Mouse (Mus musculus) layer of hippocampus, adult 9-11 months (tissue): Measurements from ENCODE around the gene B3gnt8.

ENCODE experiments used
- DNase-seq: peaks from one replicate; pipeline ENCODE4 v3.0.0; 2022

The B3gnt8 gene

GRCm38 (mm10) chr7:25666381-25666780, 39.9 kb downstream of the B3gnt8 start:
- no peak for DNase-seq

- DNase-seq: no peak
These were observed 42.7 kb downstream of the B3gnt8 start for GRCm38 (mm10) chr7:25669158-25669557.

- no peak for DNase-seq
These were observed 43.2 kb downstream of the B3gnt8 start for GRCm38 (mm10) chr7:25669631-25670030.

- no peak for DNase-seq
These were observed 43.6 kb downstream of the B3gnt8 start for GRCm38 (mm10) chr7:25670096-25670495.

GRCm38 (mm10) chr7:25671686-25672085, 45.2 kb downstream of the B3gnt8 start:
- no peak for DNase-seq

GRCm38 (mm10) chr7:25672442-25672841, 46.0 kb downstream of the B3gnt8 start:
- DNase-seq: no peak

- no peak for DNase-seq
These were observed 47.8 kb downstream of the B3gnt8 start for GRCm38 (mm10) chr7:25674297-25674696.

- DNase-seq: no peak
These were observed 48.4 kb downstream of the B3gnt8 start, which contains the start of gene Tmem91 for GRCm38 (mm10) chr7:25674719-25675300. Gene Tmem91 (minus strand): TSS chr7:25675166.

- DNase-seq: no peak
These were observed 49.0 kb downstream of the B3gnt8 start for GRCm38 (mm10) chr7:25675405-25675804.

GRCm38 (mm10) chr7:25676085-25676781, 49.8 kb downstream of the B3gnt8 start:
- peak; percentile 89 for DNase-seq

GRCm38 (mm10) chr7:25677013-25677412, 50.6 kb downstream of the B3gnt8 start:
- DNase-seq: no peak

- DNase-seq: no peak
These were observed 53.5 kb downstream of the B3gnt8 start for GRCm38 (mm10) chr7:25679971-25680370.

- peak; percentile 95 for DNase-seq
These were observed 54.2 kb downstream of the B3gnt8 start, which contains the start of gene B9d2 for GRCm38 (mm10) chr7:25680514-25681258. Gene B9d2 (plus strand): TSS chr7:25680780.

GRCm38 (mm10) chr7:25681341-25682231, 55.1 kb downstream of the B3gnt8 start:
- no peak for DNase-seq

- no peak for DNase-seq
These were observed 57.2 kb downstream of the B3gnt8 start for GRCm38 (mm10) chr7:25683474-25684180.

- DNase-seq: no peak
These were observed 58.2 kb downstream of the B3gnt8 start for GRCm38 (mm10) chr7:25684659-25685058.
